Comparison of ENCODE assay signal across 9 mouse cellular contexts in genomic region chr12:76256114-76256843, GRCm38 (mm10). TPM values are rescaled to one million over a fixed set of nuclear protein-coding genes. Genes with fewer than 3 reads are reported as not detected.
A peak's percentile ranks its signal among the peaks of the same experiment; 100 is the strongest.
DNase-seq lines count a peak whose midpoint lies in the region; ATAC-seq lines count a peak whose summit lies in the region.
"Had no signal": no experiment of that assay in that cellular context is flagged by ENCODE, and none has a peak within 500 bp of the region (broad histone marks: within the 10 kb centered on the region; RNA-seq: fewer than 3 reads in every experiment).

No protein-coding gene starts in this region.

- 6% methylated on average over 17 of the region's 17 CpGs for WGBS in embryonic facial prominence, embryonic 11.5 days
- 8% methylated on average over 17 of the region's 17 CpGs for WGBS in hindbrain, embryonic 14.5 days

- H3K4me2 ChIP-seq in embryonic facial prominence, embryonic 11.5 days (ENCODE audit: low read depth, low read length), result peak overlapping the region; percentile 61
- peak overlapping the region; percentile 87 for H3K4me2 ChIP-seq in hindbrain, embryonic 14.5 days (replicated peaks)

- H3K27me3 ChIP-seq in embryonic facial prominence, embryonic 11.5 days (ENCODE audit: control insufficient read depth, insufficient read depth, low read length), result no peaks in the 10 kb centered on the region
- H3K27me3 ChIP-seq in hindbrain, embryonic 14.5 days (ENCODE audit: control insufficient read depth, insufficient read depth, low read length), result no peaks in the 10 kb centered on the region

- peak; percentile 28 for DNase-seq in adrenal gland, postnatal 14 days
- no peak for DNase-seq in adrenal gland, adult 8-10 months
- DNase-seq in embryonic facial prominence, embryonic 11.5 days (ENCODE audit: low spot score), result peak; percentile 40
- no peak for DNase-seq in hindbrain, embryonic 14.5 days (ENCODE audit: low spot score)
- peak; percentile 45 for DNase-seq in liver
- peak; percentile 51 for DNase-seq in naive thymus-derived CD4-positive, alpha-beta T cell, adult 2 months (ENCODE audit: low read depth)
- DNase-seq in layer of hippocampus, postnatal 10 days (ENCODE audit: low spot score in 2 of 2), result no peak
- no peak for DNase-seq in gastrocnemius, postnatal 14 days

- intact Hi-C loops in gastrocnemius, postnatal 14 days (cut with DNase I; ENCODE audit: low total_unique reads), result no loop called here

- no peaks in the 10 kb centered on the region for H3K36me3 ChIP-seq in embryonic facial prominence, embryonic 11.5 days (replicated peaks; ENCODE audit: control insufficient read depth, insufficient read depth, low read depth, low read length)
- H3K36me3 ChIP-seq in hindbrain, embryonic 14.5 days (replicated peaks; ENCODE audit: control insufficient read depth, insufficient read depth), result no peaks in the 10 kb centered on the region

- no peak overlapping the region for H3K27ac ChIP-seq in embryonic facial prominence, embryonic 11.5 days (replicated peaks; ENCODE audit: low read depth, low read length)
- no peak overlapping the region for H3K27ac ChIP-seq in hindbrain, embryonic 14.5 days

- ATAC-seq in embryonic facial prominence, embryonic 11.5 days (replicated peaks; ENCODE audit: insufficient number of reproducible peaks, low FRiP score, low TSS enrichment, low read depth), result no peak
- ATAC-seq in hindbrain, embryonic 14.5 days (ENCODE audit: low FRiP score), result no peak

- no peaks in the 10 kb centered on the region for H3K9me3 ChIP-seq in embryonic facial prominence, embryonic 11.5 days (replicated peaks; ENCODE audit: control insufficient read depth, low read length)
- no peaks in the 10 kb centered on the region for H3K9me3 ChIP-seq in hindbrain, embryonic 14.5 days (ENCODE audit: control insufficient read depth, low read length)

- H3K4me1 ChIP-seq in embryonic facial prominence, embryonic 11.5 days (ENCODE audit: control insufficient read depth, insufficient read depth, low read length), result no peaks in the 10 kb centered on the region
- peaks cover 9% of the 10 kb centered on the region for H3K4me1 ChIP-seq in hindbrain, embryonic 14.5 days (replicated peaks; ENCODE audit: control insufficient read depth, insufficient read depth, low read length)

- H3K4me3 ChIP-seq in embryonic facial prominence, embryonic 11.5 days (ENCODE audit: low read depth, low read length), result peak overlapping the region; percentile 50
- H3K4me3 ChIP-seq in hindbrain, embryonic 14.5 days (replicated peaks; ENCODE audit: low read length), result peak overlapping the region; percentile 57

- peak overlapping the region; percentile 70 for H3K9ac ChIP-seq in embryonic facial prominence, embryonic 11.5 days (replicated peaks; ENCODE audit: low read length)
- peak overlapping the region; percentile 65 for H3K9ac ChIP-seq in hindbrain, embryonic 14.5 days

RNA-seq across cellular contexts. Expression of gene Mthfd1, which starts 1.2 kb away (rescaled TPM):
- total RNA-seq in adrenal gland, postnatal 14 days (2021), result 46.8 and 61.0 TPM in 2 replicates
- total RNA-seq in adrenal gland, adult 8-10 months (2022), result 10 to 100 TPM; 42.3 to 50.6 (median 43.3) TPM
- 85.5 and 85.8 TPM in 2 replicates for polyA plus RNA-seq in embryonic facial prominence, embryonic 11.5 days (2014; fragmentation: Nextera tagmentation; extraction: Ambion mirVana)
- polyA plus RNA-seq in hindbrain, embryonic 14.5 days (2014; fragmentation: Nextera tagmentation; extraction: Ambion mirVana), result 30.5 and 37.2 TPM in 2 replicates
- total RNA-seq in layer of hippocampus, postnatal 10 days (2021), result 10 to 100 TPM; 40.6 to 44.0 TPM
- total RNA-seq in gastrocnemius, postnatal 14 days (2021), result 10 to 100 TPM; 31.4 to 40.6 TPM

RNA-seq across cellular contexts. Expression of gene Tex21, which starts 9.7 kb away (rescaled TPM):
- not detected in 2 replicates for total RNA-seq in adrenal gland, postnatal 14 days (2021)
- not detected for total RNA-seq in adrenal gland, adult 8-10 months (2022)
- polyA plus RNA-seq in embryonic facial prominence, embryonic 11.5 days (2014; fragmentation: Nextera tagmentation; extraction: Ambion mirVana), result not detected in 2 replicates
- polyA plus RNA-seq in hindbrain, embryonic 14.5 days (2014; fragmentation: Nextera tagmentation; extraction: Ambion mirVana), result 0.09 TPM in 1 of 2 replicates, not detected in the other
- total RNA-seq in layer of hippocampus, postnatal 10 days (2021), result not detected
- total RNA-seq in gastrocnemius, postnatal 14 days (2021), result not detected
- total RNA-seq: neutrophil, adult 5-6 weeks had no signal

Comparison
In these comparisons a context has a peak if more than half of its experiments do, and no peak if none do; other contexts are left out.
1. DNase-seq: peak in adrenal gland, postnatal 14 days (single experiment), embryonic facial prominence, embryonic 11.5 days (single experiment), liver (single experiment) and naive thymus-derived CD4-positive, alpha-beta T cell, adult 2 months (single experiment); none in adrenal gland, adult 8-10 months (single experiment), hindbrain, embryonic 14.5 days (single experiment), layer of hippocampus, postnatal 10 days (0 of 2) and gastrocnemius, postnatal 14 days (single experiment).